Mouse (Mus musculus) myocyte (in vitro differentiated cells): ENCODE data around the gene Fam169b. TPM values are rescaled to one million over a fixed set of nuclear protein-coding genes. Genes with fewer than 3 reads are reported as not detected.

Experiments
- H3K27me3 ChIP-seq: one replicate; pipeline ENCODE4 v1.6.1; 2011; ENCODE audit not compliant: control insufficient read depth, insufficient read depth, insufficient read length
- H3K36me3 ChIP-seq: one replicate; pipeline ENCODE4 v1.6.1; 2011; ENCODE audit not compliant: control insufficient read depth, insufficient read depth
- H3K4me2 ChIP-seq: one replicate; pipeline ENCODE4 v1.6.1; 2011; ENCODE audit warnings: low read depth, control low read depth
- H3K4me3 ChIP-seq: one replicate; pipeline ENCODE4 v1.5.1; 2011; ENCODE audit warnings: mild to moderate bottlenecking, control low read depth, moderate library complexity
- H3K79me2 ChIP-seq: one replicate; pipeline ENCODE4 v1.6.1; 2011; ENCODE audit not compliant: control insufficient read depth, insufficient read depth
- H3ac ChIP-seq: one replicate; pipeline ENCODE4 v1.6.1; 2011; ENCODE audit not compliant: control insufficient read depth, insufficient read length
- CEBPB ChIP-seq: IDR thresholded peaks from 2 replicates; pipeline ENCODE4 v1.6.1; 2011; ENCODE audit warnings: mild to moderate bottlenecking, moderate library complexity; ENCODE audit not compliant: poor library complexity, insufficient read depth, severe bottlenecking
- E2F4 ChIP-seq: IDR thresholded peaks from one replicate; pipeline ENCODE4 v1.6.1; 2011; ENCODE audit warnings: mild to moderate bottlenecking, control low read depth, moderate library complexity; ENCODE audit not compliant: insufficient read depth
- MAX ChIP-seq: IDR thresholded peaks from one replicate; pipeline ENCODE4 v1.6.1; 2011; ENCODE audit warnings: low read depth, mild to moderate bottlenecking, control low read depth
- MYOD1 ChIP-seq, 3 experiments: IDR thresholded peaks; one replicate each; pipeline ENCODE4 v1.6.1; 2011; ENCODE audit warnings: control low read depth in 2 of 3, low read depth in 2 of 3, mild to moderate bottlenecking in 2 of 3, moderate library complexity in 1 of 3; ENCODE audit not compliant: insufficient read length in 2 of 3, control insufficient read depth in 1 of 3
- MYOG ChIP-seq, 3 experiments: IDR thresholded peaks; one replicate each; pipeline ENCODE4 v1.6.1; 2011; ENCODE audit warnings: control low read depth in 2 of 3, low read depth in 2 of 3, mild to moderate bottlenecking in 2 of 3; ENCODE audit not compliant: insufficient read length in 2 of 3, control insufficient read depth in 1 of 3, insufficient read depth in 1 of 3
- POLR2A ChIP-seq: IDR thresholded peaks from one replicate; pipeline ENCODE4 v1.6.1; 2011; ENCODE audit warnings: low read depth, mild to moderate bottlenecking, control low read depth, moderate library complexity; ENCODE audit not compliant: insufficient read length
- POLR2AphosphoS2 ChIP-seq: IDR thresholded peaks from one replicate; pipeline ENCODE4 v1.6.1; 2011; ENCODE audit warnings: low read depth, control low read depth; ENCODE audit not compliant: insufficient read length
- REST ChIP-seq: IDR thresholded peaks from one replicate; pipeline ENCODE4 v1.6.1; 2011; ENCODE audit warnings: mild to moderate bottlenecking, control low read depth, moderate library complexity; ENCODE audit not compliant: insufficient read depth, insufficient read length
- SRF ChIP-seq: IDR thresholded peaks from one replicate; pipeline ENCODE4 v1.6.1; 2011; ENCODE audit warnings: low read depth; ENCODE audit not compliant: control insufficient read depth, insufficient read length
- TCF12 ChIP-seq: IDR thresholded peaks from one replicate; pipeline ENCODE4 v1.6.1; 2011; ENCODE audit warnings: mild to moderate bottlenecking, control low read depth; ENCODE audit not compliant: poor library complexity, insufficient read depth, severe bottlenecking
- TCF3 ChIP-seq: IDR thresholded peaks from one replicate; pipeline ENCODE4 v1.6.1; 2011; ENCODE audit warnings: low read depth, control low read depth; ENCODE audit not compliant: insufficient read length
- USF1 ChIP-seq: IDR thresholded peaks from one replicate; pipeline ENCODE4 v1.6.1; 2011; ENCODE audit warnings: low read depth, mild to moderate bottlenecking, control low read depth, moderate library complexity
- polyA plus RNA-seq: library from polyadenylated mRNA; unstranded; fragments of >200 nt; fragmentation: generic; extraction: Trizol; gene quantifications from one replicate; pipeline ENCODE4 v1.2.1, GENCODE M21; 2012; ENCODE audit warnings: missing spikeins

Gene Fam169b
- polyA plus RNA-seq, 1 experiment: 0.79 TPM

GRCm38 (mm10) chr7:68278385-68278784 lies 4.7 kb downstream of the Fam169b start:
- no peaks in the 10 kb centered on the region for H3K79me2 ChIP-seq
- H3K36me3 ChIP-seq: no peaks in the 10 kb centered on the region
- H3K4me3 ChIP-seq: no peak overlapping the region
- H3K4me2 ChIP-seq: peak overlapping the region; percentile 60
- no peaks in the 10 kb centered on the region for H3K27me3 ChIP-seq
- TF ChIP-seq TCF3: no peak
- no peak for TF ChIP-seq MYOD1 (IDR thresholded peaks at IDR 0.05; ENCODE audit: control insufficient read depth in 1 of 3, insufficient read length in 2 of 3, low read depth in 2 of 3)
- no peak for TF ChIP-seq SRF
- no peak for TF ChIP-seq TCF12
- no peak for TF ChIP-seq MYOG (IDR thresholded peaks at IDR 0.05; ENCODE audit: control insufficient read depth in 1 of 3, insufficient read depth in 1 of 3, insufficient read length in 2 of 3, low read depth in 2 of 3)
- no peak for TF ChIP-seq USF1
- TF ChIP-seq POLR2A: no peak
- TF ChIP-seq CEBPB: no peak
- no peak for TF ChIP-seq REST
- no peak for TF ChIP-seq POLR2AphosphoS2
- no peak for TF ChIP-seq MAX
- no peak overlapping the region for H3ac ChIP-seq

GRCm38 (mm10) chr7:68278908-68279307 lies 5.3 kb downstream of the Fam169b start:
- no peak overlapping the region for H3K4me3 ChIP-seq
- TF ChIP-seq POLR2AphosphoS2: no peak
- no peak for TF ChIP-seq POLR2A
- no peak for TF ChIP-seq MYOD1 (IDR thresholded peaks at IDR 0.05; ENCODE audit: control insufficient read depth in 1 of 3, insufficient read length in 2 of 3, low read depth in 2 of 3)
- no peak for TF ChIP-seq CEBPB
- no peak for TF ChIP-seq E2F4
- no peak for TF ChIP-seq SRF
- TF ChIP-seq MAX: no peak
- no peak for TF ChIP-seq REST
- TF ChIP-seq TCF12: no peak
- no peak for TF ChIP-seq TCF3
- no peak for TF ChIP-seq USF1
- peak overlapping the region; percentile 60 for H3K4me2 ChIP-seq

GRCm38 (mm10) chr7:68279481-68279880 lies 5.8 kb downstream of the Fam169b start:
- Histone ChIP-seq H3K4me2 (no peak overlapping the region), H3K79me2 (no peaks in the 10 kb centered on the region), H3K36me3 (no peaks in the 10 kb centered on the region), H3K27me3 (no peaks in the 10 kb centered on the region), H3ac (no peak overlapping the region), H3K4me3 (no peak overlapping the region)
- no peak for TF ChIP-seq USF1
- no peak for TF ChIP-seq MYOD1 (IDR thresholded peaks at IDR 0.05; ENCODE audit: control insufficient read depth in 1 of 3, insufficient read length in 2 of 3, low read depth in 2 of 3)
- no peak for TF ChIP-seq CEBPB
- no peak for TF ChIP-seq POLR2AphosphoS2
- TF ChIP-seq E2F4: no peak
- TF ChIP-seq MAX: no peak
- no peak for TF ChIP-seq MYOG (IDR thresholded peaks at IDR 0.05; ENCODE audit: control insufficient read depth in 1 of 3, insufficient read depth in 1 of 3, insufficient read length in 2 of 3, low read depth in 2 of 3)
- TF ChIP-seq TCF12: no peak
- TF ChIP-seq SRF: no peak
- no peak for TF ChIP-seq REST
- no peak for TF ChIP-seq POLR2A
- TF ChIP-seq TCF3: no peak

More at GRCm38 (mm10) chr7:68278908-68279307, 5.3 kb downstream of the Fam169b start:
- Histone ChIP-seq H3ac (no peak overlapping the region), H3K36me3 (no peaks in the 10 kb centered on the region), H3K79me2 (no peaks in the 10 kb centered on the region), H3K27me3 (no peaks in the 10 kb centered on the region)

GRCm38 (mm10) chr7:68280352-68280869 lies 6.8 kb downstream of the Fam169b start:
- Histone ChIP-seq H3K36me3 (no peaks in the 10 kb centered on the region), H3ac (no peak overlapping the region), H3K79me2 (no peaks in the 10 kb centered on the region), H3K4me3 (no peak overlapping the region), H3K4me2 (no peak overlapping the region), H3K27me3 (no peaks in the 10 kb centered on the region)
- TF ChIP-seq POLR2AphosphoS2: no peak
- no peak for TF ChIP-seq E2F4

GRCm38 (mm10) chr7:68281341-68281740 lies 7.7 kb downstream of the Fam169b start:
- Histone ChIP-seq H3K4me3 (no peak overlapping the region), H3K79me2 (no peaks in the 10 kb centered on the region), H3K36me3 (no peaks in the 10 kb centered on the region), H3ac (no peak overlapping the region), H3K27me3 (no peaks in the 10 kb centered on the region), H3K4me2 (no peak overlapping the region)
- no peak for TF ChIP-seq MYOD1 (IDR thresholded peaks at IDR 0.05; ENCODE audit: control insufficient read depth in 1 of 3, insufficient read length in 2 of 3, low read depth in 2 of 3)
